Mouse (Mus musculus) stomach, embryonic 14.5 days (tissue): ENCODE data around the gene Fam83e. TPM values are rescaled to one million over a fixed set of nuclear protein-coding genes. Genes with fewer than 3 reads are reported as not detected.

Experiments
- ATAC-seq: fragments of 200-750 bp; cut with Nextera tagmentation; 2 replicates; pipeline ENCODE4 v1.8.0; 2017; ENCODE audit warnings: low read depth, moderate TSS enrichment; ENCODE audit not compliant: insufficient number of reproducible peaks, insufficient read depth, low FRiP score
- H3K27ac ChIP-seq: fragments of 300-500 bp; sonication (generic); 2 replicates; pipeline ENCODE4 v1.5.1; 2014; ENCODE audit warnings: mild to moderate bottlenecking, low read length, moderate library complexity, mixed read lengths
- H3K27me3 ChIP-seq: fragments of 300-500 bp; sonication (generic); 2 replicates; pipeline ENCODE4 v1.6.1; 2014; ENCODE audit warnings: low read length, control low read depth, mixed read lengths; ENCODE audit not compliant: control insufficient read depth, insufficient read depth
- H3K36me3 ChIP-seq: fragments of 300-500 bp; sonication (generic); 2 replicates; pipeline ENCODE4 v1.6.1; 2014; ENCODE audit warnings: mild to moderate bottlenecking, control low read depth, low read length, moderate library complexity, mixed read lengths; ENCODE audit not compliant: control insufficient read depth, insufficient read depth
- H3K4me1 ChIP-seq: fragments of 300-500 bp; sonication (generic); 2 replicates; pipeline ENCODE4 v1.6.1; 2014; ENCODE audit warnings: low read length, control low read depth, mixed read lengths; ENCODE audit not compliant: control insufficient read depth, insufficient read depth
- H3K4me2 ChIP-seq: fragments of 300-500 bp; sonication (generic); replicated peaks from 2 replicates; pipeline ENCODE4 v1.6.1; 2014; ENCODE audit warnings: low read depth, low read length, control low read depth
- H3K4me3 ChIP-seq: fragments of 300-500 bp; sonication (generic); 2 replicates; pipeline ENCODE4 v1.5.1; 2014; ENCODE audit warnings: low read depth, low read length, control low read depth
- H3K9ac ChIP-seq: fragments of 300-500 bp; sonication (generic); replicated peaks from 2 replicates; pipeline ENCODE4 v1.6.1; 2014; ENCODE audit warnings: low read depth, mild to moderate bottlenecking, control low read depth, low read length, moderate library complexity, mixed read lengths
- H3K9me3 ChIP-seq: fragments of 300-500 bp; sonication (generic); 2 replicates; pipeline ENCODE4 v1.6.1; 2016; ENCODE audit warnings: low read depth, low read length, control low read depth; ENCODE audit not compliant: control insufficient read depth
- WGBS: fragments of 180-500 bp; shearing (Covaris S2); extraction: QIAGEN DNeasy Blood & Tissue Kit; methylation state at CpG from one replicate; pipeline ENCODE4 v1.1.7; 2014; 5-methylcytosine and 5-hydroxymethylcytosine counted together
- polyA plus RNA-seq: library from polyadenylated mRNA; unstranded; fragments of >200 nt; fragmentation: Nextera tagmentation; extraction: Ambion mirVana; gene quantifications from 2 replicates; pipeline ENCODE4 v1.2.1, GENCODE M21; 2014

Gene Fam83e
- polyA plus RNA-seq, 1 experiment from 2014 or later, result 3.1 TPM

GRCm38 (mm10) chr7:45715090-45715708, 5.8 kb upstream of the Fam83e start, which contains the start of gene Rpl18:
TSS of gene Rpl18 (plus strand) at chr7:45715457.
- no peaks in the 10 kb centered on the region for H3K9me3 ChIP-seq
- peaks cover 47% of the 10 kb centered on the region for H3K4me1 ChIP-seq
- peak within 1 kb of the TSS; percentile 97 for H3K4me3 ChIP-seq
- peak within 1 kb of the TSS; percentile 87 for H3K4me2 ChIP-seq
- H3K36me3 ChIP-seq, result peaks cover 41% of the 10 kb centered on the region
- ATAC-seq, result peak; percentile 90
- H3K9ac ChIP-seq, result peak within 1 kb of the TSS; percentile 58
- no peaks in the 10 kb centered on the region for H3K27me3 ChIP-seq
- H3K27ac ChIP-seq, result peak within 1 kb of the TSS; percentile 89
- 5% methylated on average over 34 of the region's 34 CpGs for WGBS

GRCm38 (mm10) chr7:45715741-45716459, 5.1 kb upstream of the Fam83e start:
- 83% methylated on average over 19 of the region's 19 CpGs for WGBS
- peaks cover 42% of the 10 kb centered on the region for H3K36me3 ChIP-seq
- peak overlapping the region; percentile 87 for H3K4me2 ChIP-seq
- peaks cover 47% of the 10 kb centered on the region for H3K4me1 ChIP-seq
- H3K27me3 ChIP-seq, result no peaks in the 10 kb centered on the region
- H3K9ac ChIP-seq, result peak overlapping the region; percentile 28
- H3K4me3 ChIP-seq, result peak overlapping the region; percentile 97
- ATAC-seq, result no peak
- H3K27ac ChIP-seq, result peak overlapping the region; percentile 72
- no peaks in the 10 kb centered on the region for H3K9me3 ChIP-seq

GRCm38 (mm10) chr7:45716460-45716857, 4.6 kb upstream of the Fam83e start:
- 92% methylated on average over 3 of the region's 3 CpGs for WGBS

GRCm38 (mm10) chr7:45716952-45717917, 3.8 kb upstream of the Fam83e start:
- 11% methylated on average over 31 of the region's 31 CpGs for WGBS
- Histone ChIP-seq H3K9me3 (no peaks in the 10 kb centered on the region), H3K4me3 (peak overlapping the region; percentile 97), H3K27me3 (no peaks in the 10 kb centered on the region), H3K27ac (peak overlapping the region; percentile 83), H3K4me2 (peak overlapping the region; percentile 87), H3K9ac (peak overlapping the region; percentile 52), H3K36me3 (peaks cover 36% of the 10 kb centered on the region), H3K4me1 (peaks cover 47% of the 10 kb centered on the region)
- no peak for ATAC-seq

More at GRCm38 (mm10) chr7:45716460-45716857, 4.6 kb upstream of the Fam83e start:
- H3K9ac ChIP-seq, result no peak overlapping the region; the same call in 1 of the 2 replicates
- peaks cover 47% of the 10 kb centered on the region for H3K4me1 ChIP-seq
- peak overlapping the region; percentile 97; the same call in 1 of the 2 replicates for H3K4me3 ChIP-seq
- no peak overlapping the region for H3K27ac ChIP-seq
- H3K4me2 ChIP-seq, result peak overlapping the region; percentile 87
- H3K9me3 ChIP-seq, result no peaks in the 10 kb centered on the region
- no peak for ATAC-seq
- peaks cover 39% of the 10 kb centered on the region for H3K36me3 ChIP-seq
- H3K27me3 ChIP-seq, result no peaks in the 10 kb centered on the region

GRCm38 (mm10) chr7:45717918-45718297, 3.1 kb upstream of the Fam83e start, which contains the start of gene Sphk2:
TSS of gene Sphk2 (minus strand) at chr7:45718002.
- Histone ChIP-seq H3K4me2 (peak within 1 kb of the TSS; percentile 87), H3K9me3 (no peaks in the 10 kb centered on the region), H3K27ac (peak within 1 kb of the TSS; percentile 83), H3K9ac (peak within 1 kb of the TSS; percentile 99), H3K27me3 (no peaks in the 10 kb centered on the region), H3K4me1 (peaks cover 47% of the 10 kb centered on the region), H3K36me3 (peaks cover 29% of the 10 kb centered on the region), H3K4me3 (peak within 1 kb of the TSS; percentile 97)
- peak; percentile 64 for ATAC-seq
- under 1% methylated on average over 41 of the region's 41 CpGs for WGBS

- H3K27ac ChIP-seq, result peak overlapping the region; percentile 83
- WGBS, result under 1% methylated on average over 20 of the region's 20 CpGs
- peak overlapping the region; percentile 99 for H3K9ac ChIP-seq
- ATAC-seq, result no peak
- H3K4me2 ChIP-seq, result peak overlapping the region; percentile 82
- no peaks in the 10 kb centered on the region for H3K9me3 ChIP-seq
- no peaks in the 10 kb centered on the region for H3K27me3 ChIP-seq
- peaks cover 29% of the 10 kb centered on the region for H3K36me3 ChIP-seq
- peaks cover 44% of the 10 kb centered on the region for H3K4me1 ChIP-seq
- H3K4me3 ChIP-seq, result peak overlapping the region; percentile 97
Observed at GRCm38 (mm10) chr7:45718331-45718730, 2.7 kb upstream of the Fam83e start.

- H3K27ac ChIP-seq, result no peak overlapping the region
- no peaks in the 10 kb centered on the region for H3K9me3 ChIP-seq
Observed at GRCm38 (mm10) chr7:45719180-45719579, 1.8 kb upstream of the Fam83e start.

More at GRCm38 (mm10) chr7:45719180-45719579, 1.8 kb upstream of the Fam83e start:
- no peaks in the 10 kb centered on the region for H3K27me3 ChIP-seq
- H3K4me1 ChIP-seq, result peaks cover 36% of the 10 kb centered on the region
- no peak for ATAC-seq
- peak overlapping the region; percentile 99; the same call in 1 of the 2 replicates for H3K9ac ChIP-seq
- H3K36me3 ChIP-seq, result peaks cover 32% of the 10 kb centered on the region
- peak overlapping the region; percentile 82 for H3K4me2 ChIP-seq
- 74% methylated on average over 10 of the region's 10 CpGs for WGBS
- H3K4me3 ChIP-seq, result peak overlapping the region; percentile 97
